Mouse (Mus musculus) stomach, postnatal 0 days (tissue): Measurements from ENCODE around the gene Ehbp1.

ENCODE experiments used
- CTCF ChIP-seq: IDR thresholded peaks from 2 replicates; pipeline ENCODE4 v1.5.1; 2016; ENCODE audit warnings: antibody characterized with exemption, low read depth, mild to moderate bottlenecking, moderate library complexity
- EP300 ChIP-seq: optimal IDR thresholded peaks from 2 replicates; pipeline ENCODE3; 2016; ENCODE audit warnings: antibody characterized with exemption

DNA sequence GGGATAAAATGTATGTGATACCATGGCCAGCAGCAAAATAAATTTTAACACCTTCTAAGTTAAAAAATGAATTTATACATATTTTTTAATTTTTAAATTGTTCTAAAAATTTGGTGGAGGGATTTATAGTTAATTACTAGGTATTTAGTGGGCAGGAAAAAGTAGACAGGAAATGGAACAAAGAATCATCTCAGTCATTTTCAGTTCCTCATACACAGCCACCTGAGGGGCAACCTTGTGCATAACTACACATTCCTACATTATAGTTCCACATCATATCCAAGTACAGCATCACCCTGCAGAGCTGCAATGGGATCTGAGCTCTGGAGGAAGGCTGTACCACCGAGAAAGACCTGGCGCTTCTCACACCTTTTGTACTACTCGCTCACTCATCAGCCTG, 373.2 kb downstream of the Ehbp1 start:
- no peak for TF ChIP-seq CTCF
- no peak for TF ChIP-seq EP300
